Mouse (Mus musculus) bone marrow macrophage, adult 2 months (primary cell): ENCODE data around the gene Capn11.

ENCODE experiments used
- CTCF ChIP-seq: IDR thresholded peaks from 2 replicates; pipeline ENCODE4 v1.5.1; 2012; ENCODE audit warnings: low read depth, mild to moderate bottlenecking, low read length, moderate library complexity
- POLR2A ChIP-seq: IDR thresholded peaks from 2 replicates; pipeline ENCODE4 v1.6.1; 2012; ENCODE audit warnings: mild to moderate bottlenecking, low read depth, low read length, borderline replicate concordance

- no peak for TF ChIP-seq POLR2A
- TF ChIP-seq CTCF: no peak
Measured at GRCm38 (mm10) chr17:45708179-45708578, 49.1 kb upstream of the Capn11 start.
